Mouse (Mus musculus) left cerebral cortex, adult 18-20 months (tissue): ENCODE data around the gene Mrc2. TPM values are rescaled to one million over a fixed set of nuclear protein-coding genes. Genes with fewer than 3 reads are reported as not detected.

Experiments
- DNase-seq, 2 experiments: peaks; one replicate each; pipeline ENCODE4 v3.0.0; 2021 to 2022; ENCODE audit warnings: low spot score in 2 of 2, mixed read lengths in 1 of 2
- total RNA-seq, 2 experiments: library from RNA; stranded (reverse); gene quantifications; 2 replicates each; pipeline ENCODE4 v1.2.3; 2021

Gene Mrc2
- total RNA-seq, 2 experiments from 2014 or later: 7.3 to 7.9 TPM

- DNase-seq: peak; percentile 49 to 79
Observed at GRCm38 (mm10) chr11:105385266-105385665, 92.8 kb downstream of the Mrc2 start.

DNA sequence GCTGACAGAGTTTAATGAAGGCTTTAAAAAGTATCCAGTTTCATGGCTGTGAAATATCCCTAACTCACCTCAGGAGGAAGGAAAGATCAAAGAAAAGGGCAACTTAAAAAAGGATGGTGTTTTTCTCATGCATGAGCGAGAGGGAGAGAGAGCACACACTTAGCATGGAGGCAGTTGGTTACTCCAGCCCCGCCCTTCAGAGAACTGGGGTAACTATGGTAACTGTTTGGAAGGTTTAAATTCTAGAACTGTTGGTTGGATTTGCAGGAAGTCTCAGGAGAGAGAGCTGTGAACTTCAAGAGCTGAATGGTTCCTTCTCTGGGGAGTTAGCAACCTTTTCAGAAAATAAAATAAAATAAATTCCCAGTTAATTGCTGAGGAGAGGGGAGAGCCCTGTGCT lies 96.2 kb downstream of the Mrc2 start:
- peak; percentile 33 to 38 for DNase-seq

DNA sequence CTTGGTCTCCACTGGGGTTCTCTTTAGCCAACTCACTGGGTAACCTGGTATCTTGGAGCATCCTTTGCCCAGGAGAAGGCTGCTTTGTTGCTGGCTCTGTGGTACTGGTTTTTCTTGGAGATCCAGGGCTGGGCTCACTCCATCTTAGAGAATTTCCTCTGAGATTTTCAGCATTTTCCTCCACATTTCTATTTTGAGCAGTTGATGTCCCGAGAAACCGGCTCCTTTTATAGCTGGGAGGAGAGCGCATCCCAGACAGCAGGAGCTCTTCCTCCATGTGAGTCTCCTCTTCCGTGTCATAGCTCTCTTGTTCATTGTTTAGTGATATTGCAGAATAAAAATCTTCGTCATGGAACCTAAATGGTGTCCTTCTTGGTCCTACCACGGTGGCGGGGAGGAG lies 97.8 kb downstream of the Mrc2 start:
- DNase-seq: peak in 1 of 2 experiments; percentile 8

Other genes starting within 250 kb of the Mrc2 start
- gene Efcab3, start 229.1 kb upstream of the Mrc2 start, total RNA-seq: 1 to 10 TPM in 1 of 2 experiments, under 1 TPM in 1; 0.70 to 1.0 TPM
- 10 to 100 TPM; 13.0 to 13.7 TPM for gene Mettl2, start 166.2 kb upstream of the Mrc2 start, total RNA-seq
- not detected for gene Gm10842, start 145.8 kb upstream of the Mrc2 start, total RNA-seq
- gene Tlk2, start 113.8 kb upstream of the Mrc2 start, total RNA-seq: 10 to 100 TPM; 49.4 to 53.9 TPM
- 1 to 10 TPM; 1.6 to 2.0 TPM for gene March10, start 164.1 kb downstream of the Mrc2 start, total RNA-seq